Mouse (Mus musculus) spleen, embryonic (tissue): ENCODE measurements at regions not wholly inside any gene's neighbourhood (a gene's known extent, or its start where the extent isn't known, plus 50 kb on each side); places are given as distances from the start of the nearest gene placed in this dataset.

ENCODE experiments used
- CTCF ChIA-PET: fragments of 350-600 bp; sonication (Branson Sonifier 250); formaldehyde crosslinking; loops from one replicate; lab custom pipeline; 2022; lab: Charles Lee

- CTCF ChIA-PET, result no interaction called here
These were observed 1267.1 kb downstream of the Otol1 start for GRCm38 (mm10) chr3:71274287-71275204.

- CTCF ChIA-PET, result interaction anchor here (0.6 kb wide), 1 partner anchor 16 kb away, joined by 3 read pairs; no protein-coding TSS in a partner anchor
These were observed 1289.1 kb downstream of the Otol1 start for GRCm38 (mm10) chr3:71296541-71296940.
